8 mouse cellular contexts compared by ENCODE assay signal in genomic region chr4:132945261-132946046, GRCm38 (mm10). TPM values are rescaled to one million over a fixed set of nuclear protein-coding genes. Genes with fewer than 3 reads are reported as not detected.
DNase-seq lines count a peak whose midpoint lies in the region; ATAC-seq and TF ChIP-seq lines count a peak whose summit lies in the region.

No protein-coding gene starts in this region.

- H3K27ac ChIP-seq in forebrain, embryonic 12.5 days = peak overlapping the region; percentile 75; the same call in 1 of the 2 replicates
- H3K27ac ChIP-seq in heart, postnatal 0 days (ENCODE audit: low read depth) = peak overlapping the region; percentile 79
- H3K27ac ChIP-seq in liver, embryonic 16.5 days (ENCODE audit: low read length) = peak overlapping the region; percentile 74
- peak overlapping the region; percentile 21; the same call in 1 of the 2 replicates for H3K27ac ChIP-seq in neural tube, embryonic 12.5 days
- peak overlapping the region; percentile 92 for H3K27ac ChIP-seq in stomach, postnatal 0 days (replicated peaks)

- peaks cover 22% of the 10 kb centered on the region for H3K4me1 ChIP-seq in forebrain, embryonic 12.5 days
- peaks cover 15% of the 10 kb centered on the region for H3K4me1 ChIP-seq in heart, postnatal 0 days (ENCODE audit: control insufficient read depth, insufficient read depth)
- peaks cover 20% of the 10 kb centered on the region for H3K4me1 ChIP-seq in liver, embryonic 16.5 days (ENCODE audit: control insufficient read depth, low read depth, low read length)
- H3K4me1 ChIP-seq in neural tube, embryonic 12.5 days = peaks cover 15% of the 10 kb centered on the region
- 0 out of 2 replicates have a peak, but pooled peaks cover 4% of the 10 kb centered on the region for H3K4me1 ChIP-seq in stomach, postnatal 0 days (replicated peaks; ENCODE audit: control insufficient read depth, insufficient read depth)

- peak overlapping the region; percentile 13; the same call in 1 of the 2 replicates for H3K4me3 ChIP-seq in forebrain, embryonic 12.5 days (replicated peaks)
- H3K4me3 ChIP-seq in heart, postnatal 0 days (ENCODE audit: low read depth, low read length) = peak overlapping the region; percentile 0; the same call in 1 of the 2 replicates
- H3K4me3 ChIP-seq in liver, embryonic 16.5 days (ENCODE audit: low read depth, low read length) = peak overlapping the region; percentile 14
- H3K4me3 ChIP-seq in neural tube, embryonic 12.5 days = 0 out of 2 replicates have a peak overlapping the region, but pooled peaks have one; percentile 2
- H3K4me3 ChIP-seq in stomach, postnatal 0 days (ENCODE audit: low read depth, low read length) = peak overlapping the region; percentile 8; the same call in 1 of the 2 replicates

- H3K4me2 ChIP-seq in forebrain, embryonic 12.5 days = peak overlapping the region; percentile 54
- peak overlapping the region; percentile 39 for H3K4me2 ChIP-seq in heart, postnatal 0 days (ENCODE audit: low read depth, low read length)
- H3K4me2 ChIP-seq in liver, embryonic 16.5 days (ENCODE audit: low read depth, low read length) = peak overlapping the region; percentile 47
- peak overlapping the region; percentile 57 for H3K4me2 ChIP-seq in neural tube, embryonic 12.5 days (replicated peaks)
- peak overlapping the region; percentile 48 for H3K4me2 ChIP-seq in stomach, postnatal 0 days (replicated peaks; ENCODE audit: low read depth)

- H3K9ac ChIP-seq in forebrain, embryonic 12.5 days = peak overlapping the region; percentile 38
- H3K9ac ChIP-seq in heart, postnatal 0 days (replicated peaks; ENCODE audit: low read depth, low read length) = no peak overlapping the region; the same call in 1 of the 2 replicates
- peak overlapping the region; percentile 28; the same call in 1 of the 2 replicates for H3K9ac ChIP-seq in liver, embryonic 16.5 days (ENCODE audit: low read depth, low read length)
- H3K9ac ChIP-seq in neural tube, embryonic 12.5 days = peak overlapping the region; percentile 45
- peak overlapping the region; percentile 47 for H3K9ac ChIP-seq in stomach, postnatal 0 days (ENCODE audit: low read length)

- TF ChIP-seq CTCF in heart, postnatal 0 days (IDR thresholded peaks at IDR 0.05; ENCODE audit: low read depth) = peak; percentile 98
- TF ChIP-seq CTCF in stomach, postnatal 0 days (IDR thresholded peaks at IDR 0.05; ENCODE audit: low read depth) = peak; percentile 96

- H3K36me3 ChIP-seq in forebrain, embryonic 12.5 days (replicated peaks) = no peaks in the 10 kb centered on the region
- no peaks in the 10 kb centered on the region for H3K36me3 ChIP-seq in heart, postnatal 0 days (replicated peaks; ENCODE audit: control insufficient read depth, insufficient read depth, low read length)
- H3K36me3 ChIP-seq in liver, embryonic 16.5 days (ENCODE audit: control insufficient read depth, insufficient read depth) = no peaks in the 10 kb centered on the region
- no peaks in the 10 kb centered on the region for H3K36me3 ChIP-seq in neural tube, embryonic 12.5 days
- no peaks in the 10 kb centered on the region for H3K36me3 ChIP-seq in stomach, postnatal 0 days (ENCODE audit: control insufficient read depth, insufficient read depth, low read length)

- WGBS in forebrain, embryonic 12.5 days = 7% methylated on average over 15 of the region's 15 CpGs
- 5% methylated on average over 15 of the region's 15 CpGs for WGBS in heart, postnatal 0 days
- 4% methylated on average over 15 of the region's 15 CpGs for WGBS in liver, embryonic 16.5 days (ENCODE audit: insufficient replicate concordance)
- 8% methylated on average over 15 of the region's 15 CpGs for WGBS in neural tube, embryonic 12.5 days
- 3% methylated on average over 15 of the region's 15 CpGs for WGBS in stomach, postnatal 0 days

- peak; percentile 86 for ATAC-seq in forebrain, embryonic 12.5 days (ENCODE audit: low FRiP score)
- ATAC-seq in heart, postnatal 0 days (ENCODE audit: insufficient read depth, low read depth) = peak; percentile 79
- ATAC-seq in liver, embryonic 16.5 days (ENCODE audit: low read depth) = peak; percentile 67
- ATAC-seq in neural tube, embryonic 12.5 days (ENCODE audit: low FRiP score, low read depth) = peak; percentile 82
- ATAC-seq in stomach, postnatal 0 days (ENCODE audit: low FRiP score, low TSS enrichment) = peak; percentile 70

- no peaks in the 10 kb centered on the region for H3K9me3 ChIP-seq in forebrain, embryonic 12.5 days
- no peaks in the 10 kb centered on the region for H3K9me3 ChIP-seq in heart, postnatal 0 days (replicated peaks; ENCODE audit: control insufficient read depth, low read length)
- no peaks in the 10 kb centered on the region for H3K9me3 ChIP-seq in liver, embryonic 16.5 days (replicated peaks; ENCODE audit: control insufficient read depth, low read length)
- no peaks in the 10 kb centered on the region for H3K9me3 ChIP-seq in neural tube, embryonic 12.5 days
- H3K9me3 ChIP-seq in stomach, postnatal 0 days (ENCODE audit: control insufficient read depth, low read length) = no peaks in the 10 kb centered on the region

- peak; percentile 45; the same call in 1 of the 2 replicates for TF ChIP-seq EP300 in heart, postnatal 0 days (IDR thresholded peaks at IDR 0.05; ENCODE audit: low read depth)
- TF ChIP-seq EP300 in stomach, postnatal 0 days (optimal IDR thresholded peaks at IDR 0.05) = no peak

- H3K27me3 ChIP-seq in forebrain, embryonic 12.5 days = peaks cover 20% of the 10 kb centered on the region; the same call in 1 of the 2 replicates
- H3K27me3 ChIP-seq in heart, postnatal 0 days (ENCODE audit: control insufficient read depth, insufficient read depth, low read length) = no peaks in the 10 kb centered on the region
- H3K27me3 ChIP-seq in liver, embryonic 16.5 days (ENCODE audit: control insufficient read depth, insufficient read depth, low read depth, low read length) = 0 out of 2 replicates have a peak, but pooled peaks cover 3% of the 10 kb centered on the region
- H3K27me3 ChIP-seq in neural tube, embryonic 12.5 days (replicated peaks) = no peaks in the 10 kb centered on the region; the same call in 1 of the 2 replicates
- H3K27me3 ChIP-seq in stomach, postnatal 0 days (ENCODE audit: control insufficient read depth, insufficient read depth, low read length) = no peaks in the 10 kb centered on the region

- DNase-seq in CD4-positive, CD25-positive, alpha-beta regulatory T cell, adult 2 months (ENCODE audit: low read depth, low spot score) = peak; percentile 93
- DNase-seq in brain, embryonic 18.5 days (ENCODE audit: low read depth, low spot score) = peak; percentile 55
- peak; percentile 87 for DNase-seq in heart, postnatal 0 days (ENCODE audit: low spot score)
- DNase-seq in kidney, postnatal 4 days = peak; percentile 90
- peak; percentile 84 for DNase-seq in stomach, postnatal 0 days (ENCODE audit: low spot score)

RNA-seq across cellular contexts. Expression of gene Fam76a, which starts 23.1 kb away (rescaled TPM):
- 30.3 and 31.3 TPM in 2 replicates for polyA plus RNA-seq in forebrain, embryonic 12.5 days (2016; fragmentation: Nextera tagmentation; extraction: Ambion mirVana)
- 19.7 and 20.7 TPM in 2 replicates for total RNA-seq in heart, postnatal 0 days (2014; rRNA removed; ENCODE audit: low replicate concordance)
- polyA plus RNA-seq in heart, postnatal 0 days (2015; fragmentation: Nextera tagmentation; extraction: Ambion mirVana) = 39.6 and 44.4 TPM in 2 replicates
- polyA plus RNA-seq in liver, embryonic 16.5 days (2015; fragmentation: Nextera tagmentation; extraction: Ambion mirVana) = 24.6 and 27.7 TPM in 2 replicates
- 27.3 and 29.6 TPM in 2 replicates for polyA plus RNA-seq in neural tube, embryonic 12.5 days (2016; fragmentation: Nextera tagmentation; extraction: Ambion mirVana)
- polyA plus RNA-seq in stomach, postnatal 0 days (2015; fragmentation: Nextera tagmentation; extraction: Ambion mirVana) = 33.3 and 34.3 TPM in 2 replicates

RNA-seq across cellular contexts. Expression of gene Fgr, which starts 28.4 kb away (rescaled TPM):
- 0.12 and 0.20 TPM in 2 replicates for polyA plus RNA-seq in forebrain, embryonic 12.5 days (2016; fragmentation: Nextera tagmentation; extraction: Ambion mirVana)
- 0.04 and 0.19 TPM in 2 replicates for total RNA-seq in heart, postnatal 0 days (2014; rRNA removed; ENCODE audit: low replicate concordance)
- 0.31 and 0.37 TPM in 2 replicates for polyA plus RNA-seq in heart, postnatal 0 days (2015; fragmentation: Nextera tagmentation; extraction: Ambion mirVana)
- polyA plus RNA-seq in liver, embryonic 16.5 days (2015; fragmentation: Nextera tagmentation; extraction: Ambion mirVana) = 2.4 and 3.2 TPM in 2 replicates
- polyA plus RNA-seq in neural tube, embryonic 12.5 days (2016; fragmentation: Nextera tagmentation; extraction: Ambion mirVana) = 0.22 and 0.28 TPM in 2 replicates
- 0.15 and 0.18 TPM in 2 replicates for polyA plus RNA-seq in stomach, postnatal 0 days (2015; fragmentation: Nextera tagmentation; extraction: Ambion mirVana)

Comparison
In these comparisons a context has a peak if more than half of its experiments do, and no peak if none do; other contexts are left out.
1. Peak in every context shown above with its lines: DNase-seq, ATAC-seq, H3K4me3 ChIP-seq and H3K27ac ChIP-seq.
2. H3K27ac ChIP-seq: peak in every context shown above with its lines; median percentile 92 in stomach, postnatal 0 days; 79 in heart, postnatal 0 days; 75 in forebrain, embryonic 12.5 days; 74 in liver, embryonic 16.5 days; 21 in neural tube, embryonic 12.5 days.